Mouse (Mus musculus): ENCODE measurements around the gene Kctd19. TPM values are rescaled to one million over a fixed set of nuclear protein-coding genes. Genes with fewer than 3 reads are reported as not detected.

Gene Kctd19
- polyA plus RNA-seq, 1 experiment from 2014 or later: not detected

DNA sequence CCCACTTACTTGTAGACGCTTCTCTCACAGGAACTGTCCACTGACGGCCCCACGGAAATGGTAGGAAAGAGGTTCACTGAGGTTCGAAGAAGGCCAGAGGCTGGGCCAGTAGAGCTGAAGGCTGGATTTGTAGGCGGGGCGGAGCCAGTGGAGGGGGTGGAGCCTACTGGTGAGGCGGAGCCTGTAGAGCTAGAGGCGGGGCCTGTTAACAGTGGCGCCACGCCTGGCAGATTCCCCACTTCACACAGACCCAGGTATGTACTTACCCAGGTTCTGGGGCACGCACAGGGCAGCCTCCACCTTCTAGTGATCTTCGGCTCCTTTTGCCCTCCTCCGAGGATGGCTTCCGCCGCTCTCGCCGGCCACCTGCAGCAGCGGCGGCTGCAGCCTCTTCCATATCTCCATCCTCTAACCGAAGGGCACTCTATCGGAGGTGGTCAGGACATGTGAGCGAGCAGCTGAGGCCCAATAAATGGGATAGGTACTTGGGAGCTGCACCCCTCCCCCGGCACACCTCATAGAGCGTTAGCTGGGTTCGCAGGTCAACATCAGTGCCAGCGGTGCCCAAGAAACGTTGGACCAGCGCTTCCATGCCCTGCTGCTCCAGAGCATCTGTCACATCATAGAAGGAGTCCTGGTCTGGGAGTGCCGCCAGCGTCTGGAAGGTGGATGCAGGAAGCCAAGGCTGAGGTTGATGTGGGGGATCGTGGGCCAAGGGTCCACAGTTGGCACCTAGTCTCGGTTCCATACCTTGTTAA lies 76.8 kb downstream of the Kctd19 start:
- 40% methylated on average over 32 of the region's 32 CpGs for WGBS
- Histone ChIP-seq H3K27ac (no peak overlapping the region), H3K9me3 (replicated peaks) (no peaks in the 10 kb centered on the region), H3K4me3 (no peak overlapping the region), H3K36me3 (peaks cover 76% of the 10 kb centered on the region), H3K4me1 (0 out of 2 replicates have a peak, but pooled peaks cover 9% of the 10 kb centered on the region), H3K27me3 (ENCODE audit: low read depth, poor library complexity, severe bottlenecking) (peaks cover 8% of the 10 kb centered on the region)
- no peak for DNase-seq (ENCODE audit: low spot score)

Other genes starting within 250 kb of the Kctd19 start
- gene Cbfb, start 242.8 kb downstream of the Kctd19 start, polyA plus RNA-seq (2016; fragmentation: Nextera tagmentation; extraction: Ambion mirVana): 64.9 and 84.6 TPM in 2 replicates
- 25.4 and 26.6 TPM in 2 replicates for gene D230025D16Rik, start 188.4 kb downstream of the Kctd19 start, polyA plus RNA-seq (2016; fragmentation: Nextera tagmentation; extraction: Ambion mirVana)
- 1.4 and 1.7 TPM in 2 replicates for gene B3gnt9, start 158.3 kb downstream of the Kctd19 start, polyA plus RNA-seq (2016; fragmentation: Nextera tagmentation; extraction: Ambion mirVana)
- 11.4 and 12.1 TPM in 2 replicates for gene Tradd, start 148.9 kb downstream of the Kctd19 start, polyA plus RNA-seq (2016; fragmentation: Nextera tagmentation; extraction: Ambion mirVana)
- gene Fbxl8, start 148.9 kb downstream of the Kctd19 start, polyA plus RNA-seq (2016; fragmentation: Nextera tagmentation; extraction: Ambion mirVana): 0.81 and 1.1 TPM in 2 replicates
- 0.10 TPM in 1 of 2 replicates, not detected in the other for gene Hsf4, start 143.7 kb downstream of the Kctd19 start, polyA plus RNA-seq (2016; fragmentation: Nextera tagmentation; extraction: Ambion mirVana)
- 0.40 and 0.45 TPM in 2 replicates for gene Nol3, start 137.4 kb downstream of the Kctd19 start, polyA plus RNA-seq (2016; fragmentation: Nextera tagmentation; extraction: Ambion mirVana)
- 13.9 and 19.2 TPM in 2 replicates for gene 4931428F04Rik, start 123.6 kb downstream of the Kctd19 start, polyA plus RNA-seq (2016; fragmentation: Nextera tagmentation; extraction: Ambion mirVana)
- 11.5 and 15.1 TPM in 2 replicates for gene Exoc3l, start 117.4 kb downstream of the Kctd19 start, polyA plus RNA-seq (2016; fragmentation: Nextera tagmentation; extraction: Ambion mirVana)
- gene E2f4, start 115.8 kb downstream of the Kctd19 start, polyA plus RNA-seq (2016; fragmentation: Nextera tagmentation; extraction: Ambion mirVana): 144 and 160 TPM in 2 replicates
- gene Elmo3, start 107.9 kb downstream of the Kctd19 start, polyA plus RNA-seq (2016; fragmentation: Nextera tagmentation; extraction: Ambion mirVana): 1.9 and 2.7 TPM in 2 replicates
- gene Lrrc29, start 87.2 kb downstream of the Kctd19 start, polyA plus RNA-seq (2016; fragmentation: Nextera tagmentation; extraction: Ambion mirVana): 1.4 TPM in 2 replicates
- gene Tmem208, start 87.1 kb downstream of the Kctd19 start, polyA plus RNA-seq (2016; fragmentation: Nextera tagmentation; extraction: Ambion mirVana): 102 and 105 TPM in 2 replicates
- gene Fhod1, start 65.5 kb downstream of the Kctd19 start, polyA plus RNA-seq (2016; fragmentation: Nextera tagmentation; extraction: Ambion mirVana): 2.2 TPM in 2 replicates
- 4.5 and 6.3 TPM in 2 replicates for gene Slc9a5, start 64.7 kb downstream of the Kctd19 start, polyA plus RNA-seq (2016; fragmentation: Nextera tagmentation; extraction: Ambion mirVana)
- gene Plekhg4, start 40.2 kb downstream of the Kctd19 start, polyA plus RNA-seq (2016; fragmentation: Nextera tagmentation; extraction: Ambion mirVana): 0.28 and 0.74 TPM in 2 replicates
- gene Lrrc36, start 69 bp upstream of the Kctd19 start, polyA plus RNA-seq (2016; fragmentation: Nextera tagmentation; extraction: Ambion mirVana): not detected in 2 replicates
- gene Tppp3, start 58.0 kb upstream of the Kctd19 start, polyA plus RNA-seq (2016; fragmentation: Nextera tagmentation; extraction: Ambion mirVana): 8.4 and 13.5 TPM in 2 replicates
- gene Zdhhc1, start 83.4 kb upstream of the Kctd19 start, polyA plus RNA-seq (2016; fragmentation: Nextera tagmentation; extraction: Ambion mirVana): 18.9 and 25.3 TPM in 2 replicates
- 78.2 and 83.2 TPM in 2 replicates for gene Hsd11b2, start 105.3 kb upstream of the Kctd19 start, polyA plus RNA-seq (2016; fragmentation: Nextera tagmentation; extraction: Ambion mirVana)
- gene Atp6v0d1, start 152.5 kb upstream of the Kctd19 start, polyA plus RNA-seq (2016; fragmentation: Nextera tagmentation; extraction: Ambion mirVana): 58.3 and 68.6 TPM in 2 replicates
- 17.5 and 18.0 TPM in 2 replicates for gene Ripor1, start 191.8 kb upstream of the Kctd19 start, polyA plus RNA-seq (2016; fragmentation: Nextera tagmentation; extraction: Ambion mirVana)
- 132 and 157 TPM in 2 replicates for gene Ctcf, start 223.1 kb upstream of the Kctd19 start, polyA plus RNA-seq (2016; fragmentation: Nextera tagmentation; extraction: Ambion mirVana)
- gene Agrp, start 223.9 kb upstream of the Kctd19 start, polyA plus RNA-seq (2016; fragmentation: Nextera tagmentation; extraction: Ambion mirVana): 0.39 and 0.69 TPM in 2 replicates